Mouse (Mus musculus) liver, postnatal 0 days (tissue): ENCODE measurements at regions not wholly inside any gene's neighbourhood (a gene's known extent, or its start where the extent isn't known, plus 50 kb on each side); places are given as distances from the start of the nearest gene placed in this dataset.

Experiments used
- ATAC-seq: fragments of 200-750 bp; cut with Nextera tagmentation; 2 replicates; pipeline ENCODE4 v1.8.0; 2017; ENCODE audit warnings: mild to moderate bottlenecking, moderate library complexity
- DNase-seq: peaks from one replicate; pipeline ENCODE4 v3.0.0-alpha.2; 2016
- H3K27ac ChIP-seq: fragments of 300-500 bp; sonication (generic); 2 replicates; pipeline ENCODE4 v1.5.1; 2014; ENCODE audit warnings: antibody characterized with exemption, moderate library complexity, mild to moderate bottlenecking, low read depth
- H3K27me3 ChIP-seq: fragments of 300-500 bp; sonication (generic); 2 replicates; pipeline ENCODE4 v1.6.1; 2014; ENCODE audit warnings: low read length, control low read depth, mixed read lengths; ENCODE audit not compliant: insufficient read depth
- H3K36me3 ChIP-seq: fragments of 300-500 bp; sonication (generic); replicated peaks from 2 replicates; pipeline ENCODE4 v1.6.1; 2014; ENCODE audit warnings: mild to moderate bottlenecking, control low read depth, low read length, moderate library complexity, mixed read lengths; ENCODE audit not compliant: insufficient read depth
- H3K4me1 ChIP-seq: fragments of 300-500 bp; sonication (generic); 2 replicates; pipeline ENCODE4 v1.6.1; 2014; ENCODE audit warnings: antibody characterized with exemption, mild to moderate bottlenecking, control low read depth; ENCODE audit not compliant: insufficient read depth
- H3K4me2 ChIP-seq: fragments of 300-500 bp; sonication (generic); 2 replicates; pipeline ENCODE4 v1.6.1; 2014; ENCODE audit warnings: low read depth, mild to moderate bottlenecking, low read length, moderate library complexity, mixed read lengths
- H3K4me3 ChIP-seq: fragments of 300-500 bp; sonication (generic); 2 replicates; pipeline ENCODE4 v1.5.1; 2014; ENCODE audit warnings: low read depth, low read length
- H3K9ac ChIP-seq: fragments of 300-500 bp; sonication (generic); replicated peaks from 2 replicates; pipeline ENCODE4 v1.6.1; 2014; ENCODE audit warnings: mild to moderate bottlenecking, moderate library complexity
- H3K9me3 ChIP-seq: fragments of 300-500 bp; sonication (generic); 2 replicates; pipeline ENCODE4 v1.6.1; 2016; ENCODE audit warnings: mild to moderate bottlenecking, control low read depth, low read length, mixed read lengths
- CTCF ChIP-seq: sonication (generic); IDR thresholded peaks from 2 replicates; pipeline ENCODE4 v1.5.1; 2016; ENCODE audit warnings: antibody characterized with exemption, low read depth
- EP300 ChIP-seq: IDR thresholded peaks from 2 replicates; pipeline ENCODE4 v1.6.1; 2016; ENCODE audit warnings: antibody characterized with exemption, low read depth, mild to moderate bottlenecking
- WGBS: fragments of 180-500 bp; shearing (Covaris S2); extraction: QIAGEN DNeasy Blood & Tissue Kit; methylation state at CpG from one replicate; pipeline ENCODE4 v1.1.7; 2014; ENCODE audit not compliant: insufficient replicate concordance; 5-methylcytosine and 5-hydroxymethylcytosine counted together

DNA sequence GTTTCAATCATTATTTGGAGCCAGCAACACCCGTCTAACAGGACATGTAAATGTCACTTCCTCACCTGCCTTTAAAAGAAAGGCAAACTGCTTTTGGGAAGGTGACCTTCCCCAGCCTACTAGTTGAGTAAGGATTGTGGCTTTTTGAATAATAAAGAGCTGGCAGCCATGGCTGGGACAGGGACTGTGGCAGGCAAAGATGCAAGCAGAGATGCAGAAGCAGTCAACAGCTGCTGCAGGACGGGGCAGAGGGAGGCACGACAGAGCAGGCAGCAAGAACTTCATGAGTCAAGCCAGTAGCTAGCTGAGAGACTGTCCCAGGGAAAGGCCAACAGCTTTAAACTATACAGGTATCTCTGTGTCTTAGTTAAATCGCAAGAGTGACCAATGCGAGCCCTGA, 334.7 kb upstream of the Zfp462 start:
- 65% methylated on average over 5 of the region's 5 CpGs for WGBS
- no peak overlapping the region for H3K4me3 ChIP-seq
- H3K4me2 ChIP-seq = no peak overlapping the region
- TF ChIP-seq EP300 (no peak), CTCF (no peak)
- DNase-seq = no peak
- ATAC-seq = no peak
- H3K9ac ChIP-seq = no peak overlapping the region
- H3K27ac ChIP-seq = no peak overlapping the region
- no peaks in the 10 kb centered on the region for H3K4me1 ChIP-seq
- H3K27me3 ChIP-seq = no peaks in the 10 kb centered on the region
- no peaks in the 10 kb centered on the region for H3K9me3 ChIP-seq
- H3K36me3 ChIP-seq = no peaks in the 10 kb centered on the region

DNA sequence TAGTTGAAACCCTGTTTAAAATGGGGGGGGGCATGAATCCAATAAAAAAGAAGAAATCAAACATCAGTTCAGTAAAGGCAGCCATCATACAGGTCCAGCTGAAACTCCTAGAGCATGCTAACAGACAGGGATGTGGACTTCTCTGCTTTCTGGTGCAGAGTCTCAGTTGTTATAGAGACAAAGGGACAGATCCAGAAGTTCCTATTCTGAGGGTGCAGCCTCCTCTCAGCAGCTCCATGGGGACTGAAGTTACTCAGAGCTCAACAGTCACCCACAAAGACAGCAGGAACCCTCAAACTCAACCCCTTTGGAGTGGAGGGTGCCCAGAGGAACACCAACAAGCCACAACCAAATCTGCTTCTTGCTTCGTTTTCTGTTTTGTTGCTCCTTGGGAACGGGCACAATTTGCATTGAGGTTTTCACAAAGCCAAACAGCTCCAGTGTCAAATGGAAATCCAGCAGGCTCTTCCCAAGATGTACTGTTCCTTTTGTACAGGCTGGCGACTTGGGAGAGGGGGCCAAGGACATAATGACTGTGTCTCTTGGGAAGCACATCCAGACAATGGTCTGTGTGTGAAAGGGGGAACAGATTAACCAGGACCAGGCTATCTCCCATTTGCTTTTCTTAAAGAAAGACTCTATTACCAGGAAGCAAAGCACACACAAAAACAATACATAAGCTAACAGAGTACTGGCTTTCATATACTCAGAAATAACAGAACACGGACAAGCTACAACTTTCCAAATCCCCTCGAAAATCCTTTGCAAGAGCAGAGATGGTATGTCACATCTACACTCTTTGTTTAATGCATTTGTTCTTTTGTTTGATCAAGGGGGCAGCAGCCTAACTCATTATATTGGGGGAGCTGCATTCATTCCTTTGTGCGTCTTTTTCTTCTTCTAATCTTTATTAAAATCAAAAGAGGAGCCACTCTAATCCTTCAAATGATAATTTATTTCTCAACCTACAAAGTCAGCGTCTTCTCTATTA, 332.6 kb upstream of the Zfp462 start:
- H3K4me2 ChIP-seq = no peak overlapping the region
- no peak overlapping the region for H3K4me3 ChIP-seq
- no peak for ATAC-seq
- H3K27me3 ChIP-seq = no peaks in the 10 kb centered on the region
- no peak overlapping the region for H3K9ac ChIP-seq
- 66% methylated on average over 7 of the region's 7 CpGs for WGBS
- no peaks in the 10 kb centered on the region for H3K4me1 ChIP-seq
- H3K9me3 ChIP-seq = no peaks in the 10 kb centered on the region
- no peaks in the 10 kb centered on the region for H3K36me3 ChIP-seq
- no peak overlapping the region for H3K27ac ChIP-seq
- no peak for TF ChIP-seq EP300
- no peak for TF ChIP-seq CTCF
- no peak for DNase-seq

DNA sequence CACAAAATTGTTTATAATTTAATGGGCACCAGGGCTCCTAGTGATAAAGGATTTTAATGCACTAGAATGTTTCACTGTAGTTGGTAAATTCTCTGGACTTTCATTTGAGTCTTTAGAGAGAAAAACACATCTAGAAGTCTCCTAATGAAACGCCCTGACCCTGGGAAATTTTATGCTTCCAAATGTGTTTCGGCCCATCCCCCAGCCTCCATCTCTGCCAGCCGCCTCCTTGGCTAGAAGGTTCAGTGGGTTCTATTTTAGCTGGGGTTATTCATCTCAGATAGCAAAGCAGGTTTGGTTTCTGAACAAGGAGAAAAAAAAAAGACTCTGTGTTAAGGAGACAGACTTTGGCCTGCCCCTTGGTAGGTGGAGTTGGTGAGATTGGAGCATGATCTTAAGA, 331.8 kb upstream of the Zfp462 start:
- Histone ChIP-seq H3K4me2 (no peak overlapping the region), H3K9me3 (no peaks in the 10 kb centered on the region), H3K4me1 (no peaks in the 10 kb centered on the region), H3K27me3 (no peaks in the 10 kb centered on the region), H3K4me3 (no peak overlapping the region), H3K9ac (no peak overlapping the region), H3K36me3 (no peaks in the 10 kb centered on the region), H3K27ac (no peak overlapping the region)
- ATAC-seq (no peak), DNase-seq (no peak)
- TF ChIP-seq CTCF (no peak), EP300 (no peak)
- WGBS = 65% methylated on average over 3 of the region's 3 CpGs

DNA sequence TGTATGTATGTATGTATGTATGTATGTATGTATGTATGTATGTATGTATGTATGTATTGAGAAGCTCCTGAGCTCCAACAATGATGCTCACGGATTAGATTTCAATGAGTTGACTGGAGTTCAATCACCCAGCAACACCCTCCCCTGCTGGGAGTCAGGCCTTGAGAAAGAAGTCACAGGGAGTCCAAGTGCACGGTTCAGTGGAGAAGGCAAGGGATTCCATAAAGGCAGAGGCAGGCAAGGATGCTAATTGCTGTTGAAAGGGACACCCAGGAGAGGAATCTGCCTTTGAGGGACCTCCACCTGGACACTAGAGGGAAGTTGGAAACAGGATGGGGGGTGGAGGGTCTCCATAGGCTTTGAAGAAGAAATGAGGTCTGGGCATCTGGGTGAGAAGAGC, 331.2 kb upstream of the Zfp462 start:
- 72% methylated on average over 2 of the region's 2 CpGs for WGBS
- Histone ChIP-seq H3K27ac (no peak overlapping the region), H3K9ac (no peak overlapping the region), H3K36me3 (no peaks in the 10 kb centered on the region), H3K27me3 (no peaks in the 10 kb centered on the region), H3K4me1 (no peaks in the 10 kb centered on the region), H3K9me3 (no peaks in the 10 kb centered on the region), H3K4me3 (no peak overlapping the region), H3K4me2 (no peak overlapping the region)
- TF ChIP-seq EP300 = no peak
- no peak for TF ChIP-seq CTCF
- DNase-seq (no peak), ATAC-seq (no peak)

DNA sequence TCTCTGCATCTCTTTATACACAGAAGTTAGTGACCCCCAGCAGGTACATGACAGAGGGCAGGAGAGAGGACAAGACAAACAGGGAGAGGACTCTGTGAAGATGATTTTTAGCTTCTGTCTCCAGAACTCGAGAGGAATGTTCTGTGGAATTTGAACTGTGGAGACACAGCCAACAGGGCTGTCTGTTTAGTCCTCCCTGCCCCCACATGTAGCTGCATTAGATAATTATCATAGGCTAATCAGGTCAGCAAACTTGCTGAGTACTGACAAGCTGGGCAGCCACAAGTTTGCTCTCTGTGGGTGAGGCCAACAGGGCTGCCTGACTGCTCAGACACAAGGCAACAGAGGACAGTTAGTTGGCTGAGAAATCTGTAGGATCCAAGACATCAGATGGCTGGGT, 329.0 kb upstream of the Zfp462 start:
- no peak for DNase-seq
- ATAC-seq = no peak
- TF ChIP-seq EP300 (no peak), CTCF (no peak)

DNA sequence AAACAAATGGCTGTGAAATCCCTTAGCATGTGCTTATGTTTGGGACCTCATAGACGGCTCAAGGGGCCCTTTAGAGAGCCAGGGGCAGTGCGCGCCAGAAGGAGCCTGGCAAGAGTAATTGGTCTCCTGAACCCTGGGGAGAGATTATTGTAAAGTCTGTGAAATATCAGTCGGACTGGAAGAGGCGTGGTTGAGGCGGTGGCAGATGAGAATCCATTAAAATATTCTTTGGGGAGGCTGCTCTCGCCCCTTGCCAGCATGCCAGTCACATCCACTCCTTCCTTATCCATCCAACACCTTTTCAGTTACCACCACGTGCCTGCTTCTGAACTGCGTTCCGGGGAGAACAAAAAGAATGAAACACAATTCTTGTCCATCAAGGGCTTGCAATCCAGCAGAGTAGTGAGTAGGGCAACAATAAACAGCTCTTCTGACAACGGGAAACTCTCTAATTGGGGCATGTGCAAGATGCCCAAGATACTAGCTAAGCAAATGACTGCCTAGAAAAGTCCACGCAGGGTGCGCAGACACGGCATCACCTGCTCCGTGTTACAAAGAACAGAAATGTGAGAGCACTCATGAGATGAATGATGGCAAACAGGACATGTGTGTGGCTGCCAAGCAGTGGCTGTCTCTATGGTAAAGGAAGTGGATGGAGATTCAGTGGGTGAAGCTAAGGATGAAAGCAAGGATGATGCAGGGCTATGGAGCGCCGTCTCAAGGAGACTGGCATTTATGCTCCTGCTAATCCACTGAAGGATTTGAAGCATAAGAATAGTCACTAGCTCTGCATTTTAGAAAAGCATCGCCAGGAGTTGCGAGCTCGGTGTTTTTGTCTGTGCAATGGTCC, 320.6 kb upstream of the Zfp462 start:
- Histone ChIP-seq H3K9ac (no peak overlapping the region), H3K4me1 (no peaks in the 10 kb centered on the region), H3K27me3 (no peaks in the 10 kb centered on the region), H3K4me2 (no peak overlapping the region), H3K27ac (no peak overlapping the region), H3K9me3 (no peaks in the 10 kb centered on the region; the same call in 1 of the 2 replicates), H3K4me3 (no peak overlapping the region), H3K36me3 (no peaks in the 10 kb centered on the region)
- DNase-seq (no peak), ATAC-seq (no peak)
- WGBS = 81% methylated on average over 20 of the region's 20 CpGs
- TF ChIP-seq EP300 (no peak), CTCF (no peak)

More for the DNA sequence above, 329.0 kb upstream of the Zfp462 start:
- Histone ChIP-seq H3K27ac (no peak overlapping the region), H3K4me1 (no peaks in the 10 kb centered on the region), H3K9ac (no peak overlapping the region), H3K27me3 (no peaks in the 10 kb centered on the region), H3K4me3 (no peak overlapping the region), H3K4me2 (no peak overlapping the region), H3K9me3 (no peaks in the 10 kb centered on the region), H3K36me3 (no peaks in the 10 kb centered on the region)
- 23% methylated on average over 1 of the region's 1 CpGs for WGBS
